Mouse (Mus musculus) embryonic facial prominence, embryonic 12.5 days (tissue): ENCODE measurements around the gene 1700013G24Rik. TPM values are rescaled to one million over a fixed set of nuclear protein-coding genes. Genes with fewer than 3 reads are reported as not detected.

Source experiments
- ATAC-seq: fragments of 200-750 bp; cut with Nextera tagmentation; 2 replicates; pipeline ENCODE4 v1.8.0; 2017; ENCODE audit not compliant: insufficient number of reproducible peaks, insufficient read depth, low FRiP score, low TSS enrichment
- H3K27ac ChIP-seq: fragments of 300-500 bp; sonication (generic); 2 replicates; pipeline ENCODE4 v1.5.1; 2016; ENCODE audit warnings: mild to moderate bottlenecking
- H3K27me3 ChIP-seq: fragments of 300-500 bp; sonication (generic); 2 replicates; pipeline ENCODE4 v1.6.1; 2016; ENCODE audit warnings: mild to moderate bottlenecking, moderate library complexity
- H3K36me3 ChIP-seq: fragments of 300-500 bp; sonication (generic); 2 replicates; pipeline ENCODE4 v1.6.1; 2016; ENCODE audit warnings: mild to moderate bottlenecking
- H3K4me1 ChIP-seq: fragments of 300-500 bp; sonication (generic); 2 replicates; pipeline ENCODE4 v1.6.1; 2016
- H3K4me2 ChIP-seq: fragments of 300-500 bp; sonication (generic); replicated peaks from 2 replicates; pipeline ENCODE4 v1.6.1; 2016; ENCODE audit warnings: mild to moderate bottlenecking, moderate library complexity
- H3K4me3 ChIP-seq: fragments of 300-500 bp; sonication (generic); 2 replicates; pipeline ENCODE4 v1.5.1; 2016; ENCODE audit warnings: mild to moderate bottlenecking
- H3K9ac ChIP-seq: fragments of 300-500 bp; sonication (generic); 2 replicates; pipeline ENCODE4 v1.6.1; 2016; ENCODE audit warnings: mild to moderate bottlenecking, moderate library complexity
- H3K9me3 ChIP-seq: fragments of 300-500 bp; sonication (generic); 2 replicates; pipeline ENCODE4 v1.6.1; 2016; ENCODE audit warnings: mild to moderate bottlenecking, moderate library complexity
- WGBS: fragments of 180-500 bp; shearing (Covaris S2); methylation state at CpG from one replicate; pipeline ENCODE4 v1.1.7; 2016; 5-methylcytosine and 5-hydroxymethylcytosine counted together
- polyA plus RNA-seq: library from polyadenylated mRNA; unstranded; fragments of >200 nt; fragmentation: Nextera tagmentation; extraction: Ambion mirVana; gene quantifications from 2 replicates; pipeline ENCODE4 v1.2.1, GENCODE M21; 2016

The 1700013G24Rik gene
- polyA plus RNA-seq, 1 experiment from 2014 or later: not detected

DNA sequence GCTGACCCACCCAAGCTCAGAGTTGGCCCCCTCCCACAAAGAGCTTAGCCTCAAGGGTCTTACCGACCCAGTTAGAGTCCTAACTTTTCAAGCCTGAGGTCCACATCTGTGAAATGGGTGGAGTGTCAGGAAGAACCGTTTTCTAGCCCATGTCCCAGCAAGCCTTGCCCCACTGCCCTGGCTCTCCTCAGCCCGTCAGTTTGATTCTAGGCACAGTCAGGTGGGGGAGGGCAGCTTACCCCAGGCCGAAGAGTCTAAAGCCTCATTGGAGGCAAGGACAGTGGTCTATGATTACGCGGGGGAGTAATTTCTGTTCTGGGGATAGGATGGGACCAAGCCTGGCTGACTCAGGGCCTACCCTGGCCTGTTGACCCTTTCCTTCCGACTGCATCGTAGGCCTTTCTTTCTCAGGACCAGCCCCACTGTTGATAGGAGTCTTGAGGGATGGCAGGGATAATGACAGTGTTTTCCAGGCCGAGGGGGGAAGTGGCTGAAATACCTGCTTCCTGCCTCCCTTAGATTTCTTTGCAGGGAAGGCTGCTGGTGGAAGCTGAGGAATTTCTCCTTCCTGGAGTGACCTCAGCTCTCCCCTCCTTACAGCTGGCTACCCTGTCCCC is 17.7 kb downstream of the 1700013G24Rik start:
- H3K27me3 ChIP-seq: no peaks in the 10 kb centered on the region
- peak overlapping the region; percentile 30; the same call in 1 of the 2 replicates for H3K9ac ChIP-seq
- peak overlapping the region; percentile 51; the same call in 1 of the 2 replicates for H3K4me3 ChIP-seq
- no peaks in the 10 kb centered on the region for H3K9me3 ChIP-seq
- ATAC-seq: no peak
- 44% methylated on average over 9 of the region's 9 CpGs for WGBS
- H3K4me1 ChIP-seq: peaks cover 60% of the 10 kb centered on the region
- peak overlapping the region; percentile 67 for H3K27ac ChIP-seq
- no peaks in the 10 kb centered on the region for H3K36me3 ChIP-seq
- H3K4me2 ChIP-seq: peak overlapping the region; percentile 64

- no peaks in the 10 kb centered on the region for H3K27me3 ChIP-seq
- peaks cover 65% of the 10 kb centered on the region for H3K4me1 ChIP-seq
- no peak for ATAC-seq
- H3K4me2 ChIP-seq: peak overlapping the region; percentile 64
- H3K36me3 ChIP-seq: no peaks in the 10 kb centered on the region
- WGBS: 57% methylated on average over 8 of the region's 8 CpGs
- H3K4me3 ChIP-seq: 0 out of 2 replicates have a peak overlapping the region, but pooled peaks have one; percentile 51
- no peaks in the 10 kb centered on the region for H3K9me3 ChIP-seq
- no peak overlapping the region for H3K9ac ChIP-seq
- H3K27ac ChIP-seq: peak overlapping the region; percentile 67
Observed at GRCm38 (mm10) chr4:137471326-137471725, 18.2 kb downstream of the 1700013G24Rik start.

GRCm38 (mm10) chr4:137473240-137473639 is 20.2 kb downstream of the 1700013G24Rik start:
- Histone ChIP-seq H3K4me1 (peaks cover 76% of the 10 kb centered on the region), H3K27me3 (peaks cover 7% of the 10 kb centered on the region; the same call in 1 of the 2 replicates), H3K4me2 (0 out of 2 replicates have a peak overlapping the region, but pooled peaks have one; percentile 5), H3K9me3 (no peaks in the 10 kb centered on the region), H3K36me3 (no peaks in the 10 kb centered on the region), H3K4me3 (no peak overlapping the region), H3K27ac (no peak overlapping the region), H3K9ac (no peak overlapping the region)
- WGBS: 83% methylated on average over 8 of the region's 8 CpGs
- no peak for ATAC-seq

GRCm38 (mm10) chr4:137473701-137474388 is 20.8 kb downstream of the 1700013G24Rik start:
- no peak for ATAC-seq
- 62% methylated on average over 18 of the region's 18 CpGs for WGBS
- Histone ChIP-seq H3K4me1 (peaks cover 82% of the 10 kb centered on the region), H3K36me3 (no peaks in the 10 kb centered on the region), H3K27me3 (peaks cover 7% of the 10 kb centered on the region; the same call in 1 of the 2 replicates), H3K9ac (peak overlapping the region; percentile 19; the same call in 1 of the 2 replicates), H3K4me3 (no peak overlapping the region), H3K27ac (peak overlapping the region; percentile 60), H3K4me2 (0 out of 2 replicates have a peak overlapping the region, but pooled peaks have one; percentile 5), H3K9me3 (no peaks in the 10 kb centered on the region)

GRCm38 (mm10) chr4:137474694-137475093 is 21.6 kb downstream of the 1700013G24Rik start:
- no peaks in the 10 kb centered on the region for H3K9me3 ChIP-seq
- 92% methylated on average over 7 of the region's 7 CpGs for WGBS
- no peak overlapping the region for H3K4me2 ChIP-seq
- H3K27me3 ChIP-seq: peaks cover 7% of the 10 kb centered on the region; the same call in 1 of the 2 replicates
- no peaks in the 10 kb centered on the region for H3K36me3 ChIP-seq
- H3K4me3 ChIP-seq: no peak overlapping the region
- no peak overlapping the region for H3K27ac ChIP-seq
- peaks cover 82% of the 10 kb centered on the region for H3K4me1 ChIP-seq
- H3K9ac ChIP-seq: no peak overlapping the region
- ATAC-seq: no peak

DNA sequence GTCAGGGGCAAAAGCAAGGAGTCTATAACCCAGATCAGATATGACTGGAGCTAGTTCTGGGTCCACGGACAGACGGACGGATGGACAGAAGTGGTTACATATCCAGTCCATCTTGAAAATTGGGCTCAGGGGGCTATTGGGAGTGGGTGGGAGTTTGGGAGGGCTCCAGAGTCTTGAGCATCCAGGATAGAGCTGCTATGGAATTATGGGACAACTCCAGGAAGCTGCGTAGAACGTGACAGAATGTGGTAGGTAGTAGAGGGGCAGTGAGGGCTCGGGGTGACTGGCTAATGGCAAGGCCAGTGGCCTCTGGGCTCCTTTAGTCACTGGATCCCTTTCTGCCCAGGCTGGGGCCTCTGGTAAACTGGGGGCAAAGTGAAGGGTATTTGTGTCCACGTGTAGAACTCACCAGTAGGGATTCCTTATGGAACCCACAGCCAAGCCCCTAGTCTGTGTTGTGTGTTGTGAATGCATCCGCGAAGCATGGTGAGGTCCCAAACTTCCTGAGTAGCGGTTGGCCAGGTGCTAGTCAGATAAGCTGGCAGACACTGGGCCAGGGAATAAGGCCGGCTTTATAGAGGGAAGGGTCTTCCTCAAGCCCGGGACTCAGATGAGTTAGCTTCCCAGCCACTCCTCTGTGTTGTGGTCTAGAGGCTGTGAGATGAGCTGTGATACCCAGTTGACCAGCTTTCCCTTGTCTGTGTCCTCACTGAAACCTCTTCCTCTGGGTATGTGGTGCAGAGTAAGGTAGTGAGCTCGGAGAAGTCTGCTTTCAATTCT is 22.4 kb downstream of the 1700013G24Rik start:
- H3K9me3 ChIP-seq: no peaks in the 10 kb centered on the region
- H3K27me3 ChIP-seq: peaks cover 7% of the 10 kb centered on the region; the same call in 1 of the 2 replicates
- no peak overlapping the region for H3K9ac ChIP-seq
- WGBS: 84% methylated on average over 13 of the region's 13 CpGs
- no peak overlapping the region for H3K4me3 ChIP-seq
- no peak overlapping the region for H3K4me2 ChIP-seq
- no peaks in the 10 kb centered on the region for H3K36me3 ChIP-seq
- peaks cover 82% of the 10 kb centered on the region for H3K4me1 ChIP-seq
- H3K27ac ChIP-seq: 0 out of 2 replicates have a peak overlapping the region, but pooled peaks have one; percentile 51
- no peak for ATAC-seq

DNA sequence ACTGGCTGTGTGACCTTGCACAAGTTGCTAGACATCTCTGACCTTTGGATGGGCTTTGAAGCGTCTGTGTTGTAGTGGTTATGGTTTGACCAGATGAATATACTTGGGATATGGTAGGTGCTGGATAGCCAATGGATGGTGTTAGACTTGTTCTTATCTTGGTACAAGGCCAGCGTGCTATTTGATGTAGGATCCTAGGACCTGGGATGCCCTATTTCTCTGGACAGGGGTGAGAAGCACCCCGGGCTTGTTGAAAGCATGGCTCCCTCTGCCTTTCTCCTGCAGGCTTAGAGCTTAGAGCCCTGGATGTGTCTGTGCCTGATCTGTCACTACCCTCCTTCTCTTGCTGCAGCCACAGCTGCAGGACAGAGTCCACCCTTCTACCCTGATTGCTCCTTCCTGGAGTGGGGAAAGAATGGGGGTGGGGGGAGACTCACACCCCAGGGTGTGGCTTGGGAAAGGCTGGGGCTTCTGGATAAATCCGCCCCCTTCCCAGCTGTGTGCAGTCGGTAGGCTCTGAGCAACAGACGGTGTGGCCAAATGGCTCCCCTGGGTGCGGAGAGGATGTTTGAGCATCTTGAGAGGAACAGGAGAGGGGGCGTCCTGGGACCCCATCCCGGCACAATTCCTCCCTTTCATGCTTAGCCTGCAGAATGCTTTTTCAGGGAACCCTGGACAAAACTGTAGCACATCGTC is 23.1 kb downstream of the 1700013G24Rik start:
- H3K9me3 ChIP-seq: no peaks in the 10 kb centered on the region
- H3K27ac ChIP-seq: peak overlapping the region; percentile 51
- peak overlapping the region; percentile 24; the same call in 1 of the 2 replicates for H3K9ac ChIP-seq
- no peaks in the 10 kb centered on the region for H3K36me3 ChIP-seq
- ATAC-seq: no peak
- WGBS: 24% methylated on average over 10 of the region's 10 CpGs
- peak overlapping the region; percentile 10; the same call in 1 of the 2 replicates for H3K4me3 ChIP-seq
- H3K4me1 ChIP-seq: peaks cover 82% of the 10 kb centered on the region
- H3K4me2 ChIP-seq: peak overlapping the region; percentile 37
- peaks cover 7% of the 10 kb centered on the region; the same call in 1 of the 2 replicates for H3K27me3 ChIP-seq

- Histone ChIP-seq H3K4me1 (peaks cover 82% of the 10 kb centered on the region), H3K27me3 (peaks cover 7% of the 10 kb centered on the region; the same call in 1 of the 2 replicates), H3K4me3 (peak overlapping the region; percentile 10; the same call in 1 of the 2 replicates), H3K27ac (no peak overlapping the region; the same call in 1 of the 2 replicates), H3K9me3 (no peaks in the 10 kb centered on the region), H3K4me2 (peak overlapping the region; percentile 37), H3K36me3 (no peaks in the 10 kb centered on the region), H3K9ac (peak overlapping the region; percentile 24; the same call in 1 of the 2 replicates)
- no peak for ATAC-seq
- WGBS: 11% methylated on average over 17 of the region's 17 CpGs
Observed at GRCm38 (mm10) chr4:137476761-137477237, 23.7 kb downstream of the 1700013G24Rik start.

- H3K27ac ChIP-seq: peak overlapping the region; percentile 13; the same call in 1 of the 2 replicates
- no peak overlapping the region for H3K9ac ChIP-seq
Observed at GRCm38 (mm10) chr4:137477611-137478010, 24.5 kb downstream of the 1700013G24Rik start.

DNA sequence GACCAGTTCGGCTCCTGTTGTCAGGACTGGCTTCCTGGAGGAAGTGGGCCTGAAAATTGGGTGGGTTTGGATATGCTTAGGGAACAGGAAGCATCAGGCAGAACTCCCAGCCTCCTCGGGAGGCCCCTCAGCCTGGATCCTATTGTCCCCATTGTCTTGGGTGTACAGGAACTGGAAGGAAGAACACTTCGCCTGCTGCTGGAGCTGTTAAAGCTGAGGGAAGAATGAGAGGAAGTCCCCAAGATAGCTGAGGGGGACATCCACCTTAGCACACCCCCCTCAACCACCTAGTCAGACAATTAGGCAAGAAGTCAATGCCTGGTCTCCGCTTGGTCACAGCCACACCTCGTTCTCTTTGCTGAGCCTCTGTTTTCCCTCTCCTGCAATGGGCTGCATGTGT is 25.2 kb downstream of the 1700013G24Rik start:
- no peak overlapping the region for H3K9ac ChIP-seq
- no peak overlapping the region for H3K4me2 ChIP-seq
- no peaks in the 10 kb centered on the region for H3K36me3 ChIP-seq
- ATAC-seq: no peak
- H3K4me1 ChIP-seq: peaks cover 85% of the 10 kb centered on the region
- peaks cover 7% of the 10 kb centered on the region; the same call in 1 of the 2 replicates for H3K27me3 ChIP-seq
- WGBS: 65% methylated on average over 5 of the region's 5 CpGs
- H3K27ac ChIP-seq: peak overlapping the region; percentile 52
- H3K4me3 ChIP-seq: no peak overlapping the region
- H3K9me3 ChIP-seq: no peaks in the 10 kb centered on the region

More at GRCm38 (mm10) chr4:137477611-137478010, 24.5 kb downstream of the 1700013G24Rik start:
- WGBS: 50% methylated on average over 6 of the region's 6 CpGs
- 0 out of 2 replicates have a peak overlapping the region, but pooled peaks have one; percentile 37 for H3K4me2 ChIP-seq
- no peak for ATAC-seq
- no peak overlapping the region for H3K4me3 ChIP-seq
- no peaks in the 10 kb centered on the region for H3K9me3 ChIP-seq
- H3K4me1 ChIP-seq: peaks cover 90% of the 10 kb centered on the region
- H3K27me3 ChIP-seq: peaks cover 7% of the 10 kb centered on the region; the same call in 1 of the 2 replicates
- H3K36me3 ChIP-seq: no peaks in the 10 kb centered on the region
